Mouse (Mus musculus): ENCODE results near the gene Trdn.

Gene Trdn

DNA sequence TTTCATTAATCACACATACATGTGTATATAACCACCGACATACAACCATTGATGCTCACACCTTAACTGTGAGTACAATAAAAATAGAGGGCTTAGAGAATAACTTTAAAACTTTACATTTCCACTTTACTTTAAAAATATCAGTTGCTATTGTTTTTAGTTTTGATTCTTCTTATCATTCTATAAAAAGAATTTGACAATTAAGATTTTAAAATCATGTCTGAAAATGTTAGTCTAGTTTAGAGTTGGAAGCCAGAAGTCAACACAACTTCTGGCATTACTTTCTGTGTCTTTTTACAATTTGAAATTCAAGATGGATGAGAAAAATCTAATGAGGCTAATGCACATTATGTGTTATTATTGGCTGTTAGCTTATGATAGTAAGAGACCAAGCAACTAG, at the start of gene Trdn:
TSS of gene Trdn (plus strand) at position 301 of the 400 bp plus-strand sequence.
- no peak for DNase-seq (ENCODE audit: low read depth, low spot score)

GRCm38 (mm10) chr10:33060771-33061170, 19.6 kb upstream of the Trdn start:
- no peak for DNase-seq (ENCODE audit: low read depth, low spot score)

DNA sequence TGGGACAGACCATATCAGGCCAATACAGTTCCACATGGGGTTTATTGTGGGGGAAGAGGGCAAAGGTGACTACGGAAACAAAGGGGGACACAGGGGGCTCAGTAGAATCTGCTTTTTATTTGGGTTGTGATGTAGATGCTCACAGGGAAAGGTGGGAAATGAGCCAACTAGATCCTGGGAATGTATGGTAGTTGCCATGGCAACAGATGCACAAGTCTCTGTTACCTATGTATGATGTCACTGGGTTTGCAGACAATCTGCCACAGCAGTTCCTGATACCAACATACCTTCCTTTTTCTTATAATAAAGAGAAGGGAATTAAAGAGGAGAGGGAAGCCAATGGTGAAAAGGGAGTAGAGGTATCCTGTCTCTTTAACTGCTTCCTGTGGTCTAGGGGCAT, 14.8 kb upstream of the Trdn start:
- no peak for DNase-seq (ENCODE audit: low read depth, low spot score)

GRCm38 (mm10) chr10:33073126-33073525, 7.2 kb upstream of the Trdn start:
- no peak for DNase-seq (ENCODE audit: low read depth, low spot score)

DNA sequence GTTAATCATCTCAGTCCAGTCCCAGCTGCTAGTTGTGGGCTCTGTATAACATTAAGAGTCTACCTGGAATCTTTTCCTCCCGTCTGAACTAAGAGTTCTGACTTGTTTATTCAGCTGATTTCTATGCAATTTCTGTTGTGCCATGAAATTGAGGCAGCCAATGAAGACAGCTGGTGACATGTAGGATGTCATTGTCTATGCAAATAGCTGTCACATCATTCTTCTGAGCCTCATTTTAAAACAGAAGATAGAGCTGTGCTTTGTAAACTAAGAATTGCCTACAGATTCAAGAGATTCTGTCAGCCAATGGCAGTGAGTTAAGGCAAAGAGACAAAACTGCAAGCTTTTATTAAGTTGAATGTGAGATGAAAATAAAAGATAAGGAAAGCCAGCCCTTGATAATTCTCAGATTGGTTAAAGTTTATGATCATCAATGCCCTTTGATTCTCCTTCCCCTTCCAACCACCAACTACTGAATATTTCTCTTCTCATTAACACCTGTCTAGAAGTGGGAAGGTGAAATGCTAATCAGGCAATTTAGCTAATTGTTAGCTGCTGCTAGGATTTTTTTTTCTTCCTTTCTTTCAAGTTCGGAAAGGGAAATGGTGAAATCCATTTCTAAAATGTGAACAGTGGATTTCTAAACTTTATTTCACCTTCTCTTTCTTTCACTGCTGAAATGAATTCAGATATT, 1.9 kb downstream of the Trdn start:
- no peak for DNase-seq (ENCODE audit: low read depth, low spot score)

- no peak for DNase-seq (ENCODE audit: low read depth, low spot score)
These were observed 2.7 kb downstream of the Trdn start for GRCm38 (mm10) chr10:33082961-33083626.

DNA sequence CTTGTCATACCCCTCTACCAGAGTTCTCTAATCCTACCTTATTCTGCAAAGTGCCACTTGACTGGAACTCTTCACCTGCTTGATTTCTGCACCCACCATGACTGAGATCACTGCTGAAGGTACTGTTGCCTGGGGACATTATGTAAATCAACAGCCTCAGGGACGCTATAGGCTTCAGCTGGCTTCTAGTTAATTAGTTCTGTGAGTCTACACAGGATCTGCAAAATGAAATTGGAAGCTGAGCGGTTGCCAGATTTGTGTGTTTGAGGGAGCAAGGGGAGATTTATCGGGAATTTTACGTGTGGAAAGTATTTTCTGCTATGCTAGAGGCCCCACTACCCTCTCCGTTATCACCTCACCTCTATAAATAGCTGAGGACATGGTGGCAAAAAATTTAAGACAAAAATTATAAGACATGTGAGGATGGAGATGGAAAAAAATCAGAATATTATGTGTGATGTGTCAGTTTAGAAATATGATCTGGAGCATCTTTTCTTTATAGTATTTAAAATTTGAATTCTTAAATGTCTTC, 3.3 kb downstream of the Trdn start:
- no peak for DNase-seq (ENCODE audit: low read depth, low spot score)

DNA sequence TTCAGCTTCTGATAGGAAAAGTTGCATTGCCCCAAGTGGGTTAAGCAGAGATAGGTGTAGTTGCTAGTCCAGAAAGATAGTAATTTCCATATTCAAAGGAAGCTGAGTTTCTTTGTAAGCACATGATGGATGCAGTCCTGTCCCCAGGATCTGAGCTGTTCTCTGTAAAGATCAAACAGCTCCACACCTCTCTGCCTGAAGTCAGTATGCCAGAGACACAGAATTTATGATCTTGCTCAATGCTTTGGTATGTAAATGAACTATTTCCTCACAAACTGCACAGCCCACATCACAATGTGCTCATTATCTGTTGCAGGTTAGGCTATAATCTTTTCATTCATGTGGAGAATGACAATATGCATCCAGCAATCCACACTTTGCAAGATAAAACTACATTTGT, 8.0 kb downstream of the Trdn start:
- no peak for DNase-seq (ENCODE audit: low read depth, low spot score)

- no peak for DNase-seq (ENCODE audit: low read depth, low spot score)
These were observed 12.0 kb downstream of the Trdn start for GRCm38 (mm10) chr10:33092400-33092799.

GRCm38 (mm10) chr10:33107942-33108341, 27.6 kb downstream of the Trdn start:
- DNase-seq (ENCODE audit: low read depth, low spot score): no peak

- no peak for DNase-seq (ENCODE audit: low read depth, low spot score)
These were observed 42.7 kb downstream of the Trdn start for GRCm38 (mm10) chr10:33123028-33123427.

GRCm38 (mm10) chr10:33144911-33145310, 64.6 kb downstream of the Trdn start:
- peak; percentile 9 for DNase-seq (ENCODE audit: low read depth, low spot score)

GRCm38 (mm10) chr10:33179731-33180631, 99.6 kb downstream of the Trdn start:
- no peak for DNase-seq (ENCODE audit: low read depth, low spot score)

- no peak for DNase-seq (ENCODE audit: low read depth, low spot score)
These were observed 108.7 kb downstream of the Trdn start for GRCm38 (mm10) chr10:33189031-33189430.

GRCm38 (mm10) chr10:33195919-33196318, 115.6 kb downstream of the Trdn start:
- DNase-seq (ENCODE audit: low read depth, low spot score): no peak

- DNase-seq (ENCODE audit: low read depth, low spot score): no peak
These were observed 117.9 kb downstream of the Trdn start for GRCm38 (mm10) chr10:33198257-33198656.

DNA sequence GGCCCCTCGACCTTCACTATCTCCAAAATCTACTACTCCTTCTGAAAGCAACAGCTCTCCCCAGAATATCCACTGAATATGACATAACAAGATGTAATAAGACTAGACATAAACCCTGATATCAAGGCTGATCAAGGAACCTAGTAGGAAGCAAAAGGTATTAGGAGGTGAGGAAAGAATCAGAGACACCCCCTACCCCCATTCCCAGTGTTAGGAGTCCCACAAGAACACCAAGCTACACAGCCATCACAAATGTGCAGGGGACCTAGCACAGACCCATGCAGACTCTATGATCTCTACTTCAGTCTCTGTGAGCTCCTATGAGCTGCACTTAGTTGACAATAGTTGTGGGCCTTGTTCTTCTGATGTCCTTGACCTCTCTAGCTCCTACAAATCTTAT, 130.1 kb downstream of the Trdn start:
- no peak for DNase-seq (ENCODE audit: low read depth, low spot score)

DNA sequence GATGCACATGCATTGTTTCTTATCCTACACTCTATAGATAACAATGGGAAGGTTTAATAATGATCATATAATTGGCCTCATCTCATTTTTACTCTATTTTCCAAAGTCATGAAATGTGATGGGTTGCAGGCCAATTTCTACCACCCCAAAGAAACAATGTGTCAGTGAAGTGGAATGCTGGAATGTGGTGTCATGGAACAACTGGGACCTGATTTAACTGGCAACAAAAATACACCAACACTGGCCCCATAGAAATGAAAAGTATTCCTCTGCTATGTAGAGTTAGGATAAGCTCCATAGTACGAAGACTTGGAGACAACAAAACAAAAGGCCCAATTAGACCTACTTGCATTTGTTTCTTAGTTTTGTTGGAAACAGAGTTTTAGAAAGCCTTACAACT, 173.6 kb downstream of the Trdn start:
- DNase-seq (ENCODE audit: low read depth, low spot score): no peak

DNA sequence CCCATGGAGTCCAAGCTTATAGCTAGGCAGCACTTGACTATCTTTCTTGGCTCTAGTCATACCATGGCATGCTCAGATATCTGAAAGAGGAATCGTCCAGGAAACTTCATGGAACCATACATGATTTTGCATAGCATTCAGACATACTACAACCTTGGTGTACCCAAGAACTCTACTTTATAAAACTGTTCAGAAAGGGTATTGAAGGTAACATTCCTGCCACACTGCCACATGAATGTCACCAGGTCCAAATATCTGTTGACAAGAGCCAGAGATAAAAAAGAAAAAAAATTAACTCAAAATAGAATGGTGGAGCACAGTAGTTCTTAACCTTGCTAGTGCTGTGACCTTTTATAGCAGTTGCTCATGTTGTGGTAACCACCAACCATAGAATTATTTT, 175.8 kb downstream of the Trdn start:
- DNase-seq (ENCODE audit: low read depth, low spot score): no peak

DNA sequence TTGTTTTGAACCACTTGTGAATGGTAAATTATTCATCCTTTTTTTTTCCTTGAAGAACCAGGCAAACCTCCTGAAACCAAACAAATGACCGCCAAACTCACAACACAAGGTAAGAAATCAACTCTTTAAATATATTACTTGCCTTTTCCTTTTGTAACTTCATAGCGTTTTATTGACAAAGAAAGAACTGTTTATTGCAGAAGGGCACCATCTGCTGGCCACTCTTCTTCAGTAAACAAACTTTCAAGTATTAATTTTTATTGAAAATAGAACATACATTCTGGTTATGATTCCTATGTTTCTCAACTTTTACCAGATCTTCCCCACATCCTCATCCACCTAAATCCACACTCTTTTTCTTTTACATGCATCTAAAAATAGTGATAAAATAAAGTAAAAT, 224.6 kb downstream of the Trdn start:
- peak; percentile 22 for DNase-seq (ENCODE audit: low read depth, low spot score)

GRCm38 (mm10) chr10:33353026-33353425, 272.7 kb downstream of the Trdn start:
- no peak for DNase-seq (ENCODE audit: low read depth, low spot score)

DNA sequence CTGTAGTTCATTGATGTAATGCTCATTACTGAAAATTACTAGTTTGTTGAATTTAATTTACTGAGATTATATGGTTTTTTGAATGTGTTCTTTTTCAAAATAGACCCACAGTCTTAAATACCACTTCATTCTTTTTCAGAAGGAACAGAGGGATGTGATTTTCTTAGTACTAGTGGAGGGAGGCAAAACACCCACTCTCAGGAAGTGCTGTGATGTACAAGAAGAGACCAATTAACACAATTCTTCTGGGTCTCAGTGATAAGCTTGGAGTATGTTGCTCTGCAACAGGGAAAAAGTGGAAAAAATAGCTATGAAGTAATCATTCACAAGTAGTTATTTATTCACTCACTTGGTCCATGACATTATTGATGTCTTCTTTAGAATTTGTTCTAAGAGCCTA, 286.2 kb downstream of the Trdn start:
- peak; percentile 49 for DNase-seq (ENCODE audit: low read depth, low spot score)

All from telencephalon, adult 2 months (tissue).